Mouse (Mus musculus): ENCODE measurements at regions not wholly inside any gene's neighbourhood (a gene's known extent, or its start where the extent isn't known, plus 50 kb on each side); places are given as distances from the start of the nearest gene placed in this dataset.
"Not testable (repeated sequence)": the region's sequence is repeated elsewhere in the genome, so short reads cannot be mapped to it uniquely, and the experiment has no call there.

DNA sequence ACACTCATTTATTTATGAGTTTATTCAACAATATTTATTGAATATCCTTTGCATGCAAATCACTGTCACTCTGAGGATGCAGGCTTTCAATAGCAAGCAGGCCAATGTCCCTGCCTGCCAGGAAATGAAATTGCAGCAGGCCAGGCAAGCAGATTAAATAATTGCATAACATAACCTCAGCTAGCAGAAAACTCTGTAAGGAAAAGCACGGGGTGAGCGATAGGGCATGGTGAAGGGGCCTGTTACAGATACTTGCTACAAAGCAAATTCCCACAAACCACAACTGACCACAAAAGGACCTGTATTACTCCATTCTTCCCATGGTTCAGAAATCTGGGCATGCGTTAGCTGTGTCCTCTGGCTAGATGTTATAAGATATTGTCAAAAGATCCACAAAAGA, 509.8 kb downstream of the Bnc2 start:
- no peak for DNase-seq (ENCODE audit: low spot score)

DNA sequence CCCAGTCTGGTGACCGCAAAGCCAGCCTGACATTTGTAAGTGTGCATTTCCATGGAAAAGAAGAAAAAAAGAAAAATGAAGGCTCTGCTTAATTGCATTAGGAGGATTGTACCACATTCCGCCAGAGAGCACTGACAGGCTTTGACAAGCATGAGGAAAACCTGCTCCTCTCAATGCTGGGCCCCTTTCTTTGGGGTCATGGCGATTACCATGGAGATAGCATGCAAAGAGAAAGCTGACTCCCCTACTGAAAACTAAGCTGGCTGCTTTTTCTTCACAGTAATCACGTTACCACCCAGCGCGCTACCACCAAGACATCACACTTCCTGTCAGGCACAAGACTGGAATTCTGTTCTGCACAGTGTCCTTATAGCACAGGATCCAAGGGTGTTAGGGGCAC, 502.2 kb downstream of the Bnc2 start:
- DNase-seq (ENCODE audit: low spot score), result peak; percentile 84

DNA sequence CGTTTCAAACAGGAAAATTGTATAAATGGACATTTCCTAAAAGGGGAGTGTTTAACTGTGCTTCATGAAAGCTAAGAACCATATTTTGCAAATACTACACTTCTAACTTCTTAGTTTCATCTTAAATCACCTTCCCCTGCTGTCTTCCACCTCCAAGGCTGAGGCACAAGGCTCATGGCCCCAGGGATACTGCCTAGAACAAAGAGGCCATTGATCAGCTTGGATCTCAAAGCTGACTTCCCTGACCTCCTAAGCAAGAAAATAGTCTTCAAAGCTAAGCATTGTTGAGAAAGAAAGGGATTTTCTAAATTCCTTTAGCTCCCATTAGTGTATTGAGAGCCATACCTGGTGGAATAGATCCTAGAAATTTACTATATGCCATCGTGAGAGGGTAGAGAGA, 501.6 kb downstream of the Bnc2 start:
- DNase-seq (ENCODE audit: low spot score), result peak; percentile 54

DNA sequence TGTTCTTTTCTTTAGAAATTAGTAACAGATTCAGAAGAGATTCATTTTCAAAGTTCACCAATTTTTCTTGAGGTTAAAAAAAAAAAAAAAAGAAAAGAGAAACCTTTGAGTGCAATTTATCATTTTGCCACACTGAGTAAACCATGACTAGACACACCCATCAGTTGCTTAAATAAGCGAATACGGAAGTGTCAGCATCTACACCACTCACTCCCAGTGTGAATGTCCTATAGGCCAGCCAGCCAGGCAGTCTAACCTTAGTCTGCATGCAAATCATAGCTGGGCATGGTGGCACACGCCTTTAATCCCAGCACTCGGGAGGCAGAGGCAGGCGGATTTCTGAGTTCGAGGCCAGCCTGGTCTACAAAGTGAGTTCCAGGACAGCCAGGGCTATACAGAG, 498.6 kb downstream of the Bnc2 start:
- DNase-seq (ENCODE audit: low spot score), result not testable (repeated sequence)

DNA sequence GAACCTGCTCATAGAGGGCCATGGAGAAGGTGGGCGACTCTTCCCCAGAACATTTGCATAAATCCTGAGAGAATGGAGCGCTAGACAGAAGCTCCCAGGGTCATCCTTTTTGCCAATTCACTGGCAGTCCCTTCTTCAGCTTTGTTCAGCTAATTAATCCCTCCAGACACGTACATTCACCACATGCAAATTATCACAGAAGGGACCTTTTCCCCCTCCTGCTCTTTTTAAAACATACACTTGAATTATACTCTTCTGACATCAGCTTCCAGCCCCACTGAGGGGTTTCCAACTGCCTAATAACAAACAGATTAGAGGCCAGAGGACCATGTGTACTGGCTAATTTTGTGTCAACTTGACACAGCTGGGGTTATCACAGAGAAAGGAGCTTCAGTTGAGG, 497.2 kb downstream of the Bnc2 start:
- no peak for DNase-seq (ENCODE audit: low spot score)

DNA sequence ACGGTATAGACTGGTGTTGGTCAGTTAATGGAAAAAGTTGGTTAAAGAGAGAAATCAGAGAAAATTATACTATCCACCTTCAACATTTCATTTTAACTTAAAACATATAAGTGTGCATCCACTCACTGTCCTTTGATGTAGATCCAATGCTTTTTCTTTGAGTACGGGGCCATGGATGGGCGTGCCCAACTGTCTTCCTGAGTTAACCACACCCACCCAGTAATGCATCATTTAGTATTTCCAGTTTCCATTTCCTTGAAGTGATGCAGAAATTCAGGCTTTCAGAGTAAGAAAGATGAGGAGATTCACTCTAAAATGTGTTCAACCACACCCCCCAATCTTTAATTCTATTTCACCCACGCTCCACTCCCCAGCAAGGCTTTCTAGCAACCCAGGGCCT, 490.6 kb downstream of the Bnc2 start:
- DNase-seq (ENCODE audit: low spot score), result no peak

DNA sequence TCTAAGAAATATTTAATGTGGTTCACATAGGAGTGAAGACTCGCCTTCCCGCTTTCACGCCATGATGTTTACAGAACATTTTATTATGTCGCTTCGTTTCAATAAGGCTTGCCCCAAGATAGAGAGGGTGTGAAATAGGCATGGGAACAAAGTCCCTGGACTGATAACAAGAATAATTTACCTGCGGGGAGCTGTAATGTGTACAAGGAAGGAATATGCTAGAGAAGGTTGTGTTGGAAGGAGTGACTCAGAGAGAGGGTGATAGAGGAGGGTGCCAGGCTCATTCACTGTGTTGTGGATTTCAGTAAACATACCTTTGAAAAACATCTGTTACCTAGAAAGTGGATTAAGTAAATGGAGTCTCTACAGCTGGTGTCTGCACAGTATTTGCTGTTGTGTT, 490.2 kb downstream of the Bnc2 start:
- no peak for DNase-seq (ENCODE audit: low spot score)

- no peak for DNase-seq (ENCODE audit: low spot score)
Observed at GRCm38 (mm10) chr4:84189315-84189714, 485.8 kb downstream of the Bnc2 start.

DNA sequence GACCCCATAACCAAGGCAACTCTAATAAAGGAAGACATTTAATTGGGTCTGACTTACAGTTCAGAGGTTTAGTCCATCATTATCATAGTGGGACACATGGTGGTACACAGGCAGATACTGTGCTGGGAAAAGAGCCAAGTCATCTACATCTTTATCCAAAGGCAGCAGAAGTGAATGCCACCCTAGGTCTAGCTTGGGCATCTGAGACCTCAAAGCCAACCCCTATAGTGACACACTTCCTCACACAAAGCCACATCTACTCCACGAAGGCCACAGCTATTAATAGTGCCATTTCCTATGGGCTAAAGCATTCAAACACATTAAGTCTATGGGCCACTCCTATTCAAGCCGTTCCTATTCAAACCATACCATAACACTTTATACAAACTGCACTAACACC, 483.8 kb downstream of the Bnc2 start:
- no peak for DNase-seq (ENCODE audit: low spot score)

GRCm38 (mm10) chr4:84192301-84192700, 482.8 kb downstream of the Bnc2 start:
- no peak for DNase-seq (ENCODE audit: low spot score)

DNA sequence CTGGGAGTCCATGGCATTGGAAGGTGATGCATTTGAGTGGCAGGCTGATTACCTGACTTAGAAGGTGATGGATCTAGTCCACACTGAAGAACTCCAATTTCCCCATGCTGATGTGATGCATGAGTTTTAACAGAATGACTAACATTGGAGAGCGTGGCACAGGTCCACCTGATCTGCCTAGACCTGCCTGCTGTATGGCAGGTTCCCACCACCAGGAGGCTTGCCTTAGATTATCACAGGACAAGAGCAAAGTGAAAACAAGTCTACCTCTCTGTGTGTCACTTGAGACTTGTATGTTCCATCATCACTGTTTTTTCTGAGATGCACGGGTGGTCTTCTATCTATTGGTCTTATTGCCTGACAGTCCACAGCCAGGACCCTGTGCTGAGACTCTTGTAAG, 478.3 kb downstream of the Bnc2 start:
- no peak for DNase-seq (ENCODE audit: low spot score)

- no peak for DNase-seq (ENCODE audit: low spot score)
Observed at GRCm38 (mm10) chr4:84198176-84198575, 476.9 kb downstream of the Bnc2 start.

GRCm38 (mm10) chr4:84199181-84199656, 475.9 kb downstream of the Bnc2 start:
- no peak for DNase-seq (ENCODE audit: low spot score)

GRCm38 (mm10) chr4:84201001-84201400, 474.1 kb downstream of the Bnc2 start:
- no peak for DNase-seq (ENCODE audit: low spot score)

GRCm38 (mm10) chr4:84202231-84202630, 472.8 kb downstream of the Bnc2 start:
- DNase-seq (ENCODE audit: low spot score), result peak; percentile 72

DNA sequence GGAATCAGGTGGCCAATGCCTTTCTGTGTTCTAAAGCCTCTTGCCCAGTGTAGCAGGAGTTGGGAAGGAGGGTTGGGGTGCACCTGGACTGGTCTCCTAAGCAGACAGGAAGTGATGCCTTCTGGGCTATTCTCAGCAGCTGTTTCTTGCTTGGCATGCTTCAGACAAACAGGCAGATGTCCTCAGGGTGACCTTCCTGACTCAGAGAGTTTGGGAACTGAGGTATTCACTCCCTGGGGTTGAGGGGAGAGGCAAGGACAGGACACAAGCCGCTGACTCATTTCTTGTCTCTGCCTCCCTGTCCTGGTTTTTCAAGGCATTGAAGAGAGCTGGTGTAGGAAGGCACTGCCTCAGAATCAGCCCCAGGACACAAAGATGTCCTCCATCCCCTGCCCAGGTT, 471.4 kb downstream of the Bnc2 start:
- no peak for DNase-seq (ENCODE audit: low spot score)

GRCm38 (mm10) chr4:84204777-84205176, 470.3 kb downstream of the Bnc2 start:
- no peak for DNase-seq (ENCODE audit: low spot score)

DNA sequence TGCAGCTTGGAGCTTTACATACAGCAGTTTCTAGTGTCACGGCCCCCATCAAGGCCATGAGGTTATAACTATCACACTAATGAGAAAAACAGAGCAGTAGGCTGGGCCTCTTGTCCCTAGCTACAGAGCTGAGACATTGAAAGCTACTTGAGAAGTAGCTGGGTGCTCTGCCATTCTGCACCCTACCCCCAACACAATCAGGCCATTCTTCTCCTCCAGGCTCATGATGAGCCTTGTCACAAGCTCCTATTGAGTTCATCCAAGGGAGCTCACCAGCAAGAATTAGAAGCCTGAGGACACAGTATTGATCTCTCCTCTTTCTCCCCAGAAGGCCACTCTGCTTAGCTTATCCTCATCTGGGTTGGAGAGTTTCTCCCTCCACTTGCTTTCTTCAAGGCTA, 466.9 kb downstream of the Bnc2 start:
- DNase-seq (ENCODE audit: low spot score), result no peak

DNA sequence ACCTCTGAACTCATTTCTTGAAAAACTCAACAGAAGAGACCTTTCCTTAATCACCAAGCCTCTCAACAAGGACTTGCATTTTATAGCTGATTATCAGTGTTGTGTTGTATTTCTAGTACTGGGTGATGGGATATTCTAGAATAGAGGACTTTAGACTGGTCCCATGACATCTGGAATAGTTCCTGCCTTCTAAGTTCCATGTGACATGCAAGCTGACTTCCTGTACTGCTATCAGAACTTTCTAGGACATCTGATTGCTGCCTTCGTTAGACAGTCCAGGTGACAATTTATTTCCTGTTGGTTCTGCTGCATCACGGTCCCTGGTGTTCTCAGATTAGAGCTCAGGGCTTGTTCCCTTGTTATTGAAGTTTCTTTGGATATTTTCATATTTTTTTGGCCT, 465.5 kb downstream of the Bnc2 start:
- no peak for DNase-seq (ENCODE audit: low spot score)

- peak; percentile 26 for DNase-seq (ENCODE audit: low spot score)
Observed at GRCm38 (mm10) chr4:84211311-84211875, 463.7 kb downstream of the Bnc2 start.

- DNase-seq (ENCODE audit: low spot score), result no peak
Observed at GRCm38 (mm10) chr4:84212004-84212403, 463.1 kb downstream of the Bnc2 start.

DNA sequence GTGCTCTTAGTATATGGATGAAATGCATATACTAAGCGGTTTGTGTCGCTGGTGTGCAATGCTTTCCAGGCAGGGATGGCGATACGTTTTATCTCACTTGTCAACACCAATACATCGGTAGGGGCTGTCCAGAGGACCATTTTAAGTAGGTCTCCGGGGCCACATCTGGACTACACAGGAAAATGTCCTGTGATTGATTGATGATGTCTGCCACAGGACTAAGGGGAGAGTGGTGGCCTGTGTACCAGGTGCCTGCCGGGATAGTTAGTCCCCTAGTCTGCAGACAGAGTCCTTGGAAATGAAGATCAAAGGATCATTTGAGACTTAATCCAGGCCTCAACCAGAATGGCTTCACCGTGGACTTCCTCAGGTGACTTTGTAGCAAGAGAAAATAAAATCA, 460.6 kb downstream of the Bnc2 start:
- DNase-seq (ENCODE audit: low spot score), result peak; percentile 46

- no peak for DNase-seq (ENCODE audit: low spot score)
Observed at GRCm38 (mm10) chr4:84218961-84219360, 456.1 kb downstream of the Bnc2 start.

DNA sequence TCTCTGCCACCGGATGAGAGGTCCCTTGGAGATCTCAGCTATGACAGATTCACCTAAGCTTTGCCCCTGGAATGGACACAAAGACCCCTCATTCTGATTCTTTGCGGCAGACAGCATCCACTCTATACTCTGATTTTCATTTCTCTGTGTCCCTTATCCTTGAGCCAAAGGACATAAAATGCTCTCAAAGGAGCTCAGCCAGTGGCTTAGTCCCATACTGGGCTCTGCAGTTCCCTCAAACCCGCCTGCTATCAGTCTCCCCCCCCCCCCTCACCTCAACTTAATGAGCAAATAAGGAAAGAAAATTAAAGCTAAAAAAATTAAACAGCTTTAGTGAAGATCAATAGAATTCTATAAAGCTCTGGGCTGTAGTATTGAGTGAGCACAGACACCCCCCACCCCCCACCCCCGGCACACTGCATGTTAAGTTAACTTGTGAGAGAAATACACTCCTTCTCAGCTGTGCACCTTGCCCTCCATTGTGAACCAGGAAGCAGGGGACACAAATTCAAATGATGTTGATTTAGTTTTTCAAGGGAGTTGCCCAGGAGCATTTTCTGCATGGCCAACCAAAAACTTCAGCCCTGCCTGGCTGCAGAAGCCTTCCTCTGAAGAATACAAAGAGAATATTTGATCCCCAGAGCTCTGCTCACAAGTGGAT, 452.9 kb downstream of the Bnc2 start:
- no peak for DNase-seq (ENCODE audit: low spot score)
